Mouse (Mus musculus) ovary, adult 2 months (tissue): ENCODE results near the gene Zfp526. TPM values are rescaled to one million over a fixed set of nuclear protein-coding genes. Genes with fewer than 3 reads are reported as not detected.

Experiments
- polyA plus RNA-seq: library from polyadenylated mRNA; depleted of rRNA; stranded (reverse); fragments of >200 nt; gene quantifications from 2 replicates; pipeline ENCODE4 v1.2.3, GENCODE M21; 2012; rRNA removed

The Zfp526 gene
- 21.8 and 23.1 TPM in 2 replicates for polyA plus RNA-seq

DNA sequence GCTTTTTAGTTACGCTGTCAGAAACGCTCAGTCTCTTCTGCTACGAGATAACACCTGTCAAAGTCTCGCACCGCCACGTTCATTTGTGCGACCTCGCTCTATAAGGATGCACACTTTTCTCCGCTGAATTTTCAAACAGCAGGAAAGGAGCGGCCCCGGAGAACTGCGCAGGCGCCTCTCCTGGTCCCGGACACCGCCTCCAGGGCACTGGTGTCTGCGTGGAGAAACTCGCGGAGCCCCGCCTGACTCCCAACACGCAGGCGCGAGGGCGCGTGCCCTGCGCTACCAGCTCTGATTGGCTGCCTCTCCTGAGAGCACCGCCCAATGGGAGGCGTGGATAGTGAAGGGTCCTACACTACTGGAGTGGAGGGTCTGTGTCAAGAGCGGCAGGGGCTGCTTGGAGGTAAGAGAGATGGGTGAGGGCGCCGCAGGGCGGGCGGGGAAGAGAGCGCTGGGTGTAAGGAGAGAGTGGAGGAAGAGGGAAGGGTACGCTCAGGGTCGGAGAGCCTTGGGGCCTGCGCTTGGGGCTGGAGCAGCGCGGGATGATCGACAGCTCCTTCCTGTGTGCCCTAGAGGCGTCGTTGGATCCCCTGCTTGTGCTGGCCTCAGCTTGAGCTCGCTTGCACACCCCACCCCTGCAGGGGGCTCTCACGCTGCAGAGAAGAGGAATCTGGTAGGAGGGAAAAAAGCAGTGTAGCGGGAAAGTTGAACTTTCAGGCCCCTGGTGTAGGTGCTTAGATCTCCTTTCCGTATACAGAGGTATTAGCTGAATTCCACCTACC is at the start of gene Zfp526:
Gene Zfp526, plus strand, starts transcription at position 324 of the 782 bp plus-strand sequence.

DNA sequence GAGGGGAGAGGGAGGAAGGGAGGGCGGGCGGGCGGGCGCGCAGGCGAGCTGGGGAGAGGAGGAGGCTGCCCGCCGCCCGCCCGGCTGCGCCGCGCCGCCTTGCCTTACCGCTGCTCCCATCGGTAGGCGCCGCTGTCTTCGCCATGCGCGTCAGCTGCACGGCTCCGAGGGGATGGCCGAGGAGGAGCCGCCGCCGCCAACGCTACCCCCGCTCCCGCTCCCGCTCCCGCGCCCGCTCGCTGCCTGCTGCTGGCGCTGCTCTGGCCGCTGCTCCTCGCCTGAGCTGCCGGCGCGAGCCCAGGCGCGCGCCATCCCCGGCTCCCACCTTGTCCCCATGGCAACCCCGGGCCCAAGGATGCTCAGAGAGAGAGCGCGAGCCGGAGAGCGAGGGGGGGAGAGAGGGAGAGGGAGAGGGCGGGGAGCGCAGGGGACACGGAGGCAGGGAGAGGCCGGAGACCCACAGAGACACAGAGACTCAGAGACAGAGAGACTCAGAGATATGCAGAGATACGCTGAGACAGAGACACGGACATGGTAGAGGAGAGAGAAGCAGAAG is 41.5 kb upstream of the Zfp526 start, which contains the start of gene Pou2f2:
Gene Pou2f2, minus strand, starts transcription at position 121 of the 556 bp plus-strand sequence.

DNA sequence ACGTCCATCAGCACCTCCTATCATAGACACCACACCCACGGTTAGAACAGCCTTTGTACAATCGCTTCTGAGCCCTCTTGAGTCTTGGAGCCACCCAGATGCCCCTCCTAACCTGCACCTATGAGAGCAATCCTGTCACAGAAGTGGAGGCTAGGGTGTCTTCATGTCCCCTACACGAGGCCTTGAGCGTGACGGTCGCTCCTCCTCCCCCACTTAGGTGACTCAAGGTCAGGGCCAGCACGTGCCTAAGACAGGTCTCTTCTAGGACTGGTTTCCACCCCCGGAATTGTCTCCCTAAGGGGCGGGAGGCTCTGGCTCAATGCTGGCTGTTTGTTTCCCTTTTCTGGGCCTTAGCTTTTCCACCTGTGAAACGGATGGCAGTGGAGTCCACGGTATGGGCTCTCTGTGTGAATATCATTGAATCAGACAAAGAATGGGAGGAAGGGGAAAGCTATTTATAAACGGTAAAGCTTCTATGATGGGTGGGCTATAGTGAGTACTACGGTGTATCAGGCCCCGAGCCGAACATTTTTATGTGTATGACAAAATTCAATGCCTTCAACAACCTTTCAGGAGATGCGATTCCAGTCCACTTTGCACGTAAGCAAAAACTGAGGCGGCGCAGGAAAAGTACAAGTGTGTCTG is 646 bp upstream of the Zfp526 start, which contains the start of gene Dedd2:
Gene Dedd2, minus strand, starts transcription at position 159 of the 645 bp plus-strand sequence.

DNA sequence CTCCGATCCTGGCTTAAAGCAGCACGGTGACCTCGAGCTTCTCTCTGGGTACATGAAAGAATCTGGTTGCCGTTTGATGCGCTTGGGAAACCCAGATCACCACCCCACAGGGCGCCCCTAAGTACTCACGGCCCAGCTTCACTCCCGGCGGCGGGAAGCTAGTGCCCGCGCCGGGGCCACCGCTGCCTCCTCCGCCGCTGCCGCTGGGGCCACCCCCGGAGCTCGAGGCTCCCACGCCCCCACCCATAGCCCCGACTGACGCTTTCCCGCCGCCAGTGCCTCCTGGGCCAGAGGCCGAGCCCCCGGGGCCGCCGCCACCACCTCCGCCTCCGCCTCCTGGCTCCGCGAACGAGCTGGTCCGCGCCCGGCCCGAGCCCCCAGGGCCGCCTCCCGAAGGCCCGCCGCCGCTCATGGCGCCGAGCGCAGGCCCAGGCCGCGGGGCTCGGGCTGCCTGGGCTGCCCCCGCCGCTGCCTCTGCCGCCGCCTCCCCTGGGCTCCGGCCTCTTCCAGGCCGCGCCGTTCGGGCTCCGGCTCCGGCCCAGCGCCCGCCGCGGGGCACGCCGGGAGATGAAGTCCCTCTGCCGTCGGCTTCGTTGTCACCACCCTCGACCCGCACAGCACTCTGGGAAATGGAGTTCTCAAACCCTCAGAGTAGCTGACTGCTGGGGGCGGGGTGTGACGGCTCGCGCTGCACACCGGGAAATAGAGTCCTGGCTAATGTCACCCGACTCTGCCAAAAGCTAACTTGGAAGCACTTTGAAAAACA is 16.2 kb downstream of the Zfp526 start, which contains the start of gene Gsk3a:
Gene Gsk3a, minus strand, starts transcription at position 603 of the 766 bp plus-strand sequence.

DNA sequence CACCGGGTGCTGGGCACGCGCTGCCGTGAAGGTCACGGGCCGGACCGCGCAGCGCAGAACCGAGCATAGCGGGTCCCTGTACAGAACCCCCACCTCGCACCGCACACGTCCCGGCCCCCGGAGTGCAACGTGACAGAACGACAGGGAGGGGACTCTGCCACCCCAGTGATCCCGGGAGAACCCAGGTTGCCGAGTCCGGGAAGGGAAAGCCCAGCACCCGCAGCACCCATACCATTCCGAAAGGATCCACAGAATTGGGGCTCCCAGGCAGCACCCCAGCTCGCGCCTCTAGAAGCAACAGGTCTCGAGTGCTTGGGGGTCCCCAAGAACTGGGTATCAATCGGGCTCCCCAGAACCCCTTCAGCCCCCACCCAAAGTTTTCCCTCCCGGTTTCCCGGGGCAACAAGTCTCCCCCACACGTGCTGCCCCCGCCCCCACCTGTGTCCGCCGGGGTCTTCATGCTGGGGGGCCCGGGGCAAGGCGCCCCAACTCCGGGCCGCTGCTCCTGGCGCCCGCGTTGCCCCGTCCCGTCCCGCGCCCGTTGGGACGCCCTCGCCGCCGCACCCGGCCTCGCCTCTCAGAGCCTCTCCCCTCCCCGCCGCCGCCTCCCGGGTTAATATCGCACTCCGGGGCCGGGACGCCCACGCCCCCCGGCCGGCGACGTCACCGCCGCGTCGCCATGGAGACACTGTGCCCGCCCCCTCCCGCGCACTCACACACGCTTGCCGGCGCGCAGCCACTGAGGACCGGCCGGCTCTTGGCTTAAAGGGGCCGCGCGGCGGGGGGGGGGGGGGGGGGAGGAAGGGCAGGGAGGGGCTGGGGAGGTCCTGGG is 29.1 kb downstream of the Zfp526 start, which contains the start of gene Erf:
Gene Erf, minus strand, starts transcription at position 621 of the 832 bp plus-strand sequence.

DNA sequence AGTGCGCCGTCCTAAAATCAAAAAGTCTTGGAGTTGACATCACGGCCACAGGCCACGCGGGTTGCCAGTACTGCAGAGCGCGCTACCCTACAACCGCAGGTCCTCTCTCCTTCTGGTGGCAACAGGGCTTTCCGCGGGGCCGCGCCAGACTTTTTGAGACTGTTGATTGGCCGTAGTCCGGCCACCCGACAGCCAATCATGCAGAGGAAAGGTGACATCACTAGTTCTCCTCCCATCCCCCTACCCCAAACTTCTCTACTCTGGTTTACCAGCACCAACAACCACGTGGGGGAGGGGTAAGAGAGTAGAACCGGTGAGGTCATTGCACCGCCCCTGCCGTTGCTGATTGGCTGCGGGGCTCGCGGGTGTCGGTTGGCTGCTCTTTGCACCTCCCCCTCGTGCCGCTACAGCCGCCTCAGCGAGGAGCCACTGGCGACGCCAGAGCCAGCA is 46.1 kb downstream of the Zfp526 start, which contains the start of gene Cic:
Gene Cic, plus strand, starts transcription at position 404 of the 450 bp plus-strand sequence.

Other genes starting within 250 kb of the Zfp526 start
- gene Rabac1, start 248.7 kb upstream of the Zfp526 start, polyA plus RNA-seq: 770 and 891 TPM in 2 replicates
- 18.6 and 25.7 TPM in 2 replicates for gene Atp1a3, start 215.5 kb upstream of the Zfp526 start, polyA plus RNA-seq
- gene Grik5, start 149.1 kb upstream of the Zfp526 start, polyA plus RNA-seq: 94.3 and 103 TPM in 2 replicates
- gene Zfp574, start 148.9 kb upstream of the Zfp526 start, polyA plus RNA-seq: 72.5 and 73.2 TPM in 2 replicates
- 4.0 and 5.4 TPM in 2 replicates for gene Pou2f2, start 41.7 kb upstream of the Zfp526 start, polyA plus RNA-seq
- 34.0 and 36.0 TPM in 2 replicates for gene Dedd2, start 810 bp upstream of the Zfp526 start, polyA plus RNA-seq
- gene Gsk3a, start 16.4 kb downstream of the Zfp526 start, polyA plus RNA-seq: 129 and 159 TPM in 2 replicates
- gene Erf, start 29.3 kb downstream of the Zfp526 start, polyA plus RNA-seq: 60.5 and 69.1 TPM in 2 replicates
- 123 and 151 TPM in 2 replicates for gene Cic, start 46.3 kb downstream of the Zfp526 start, polyA plus RNA-seq
- 154 and 172 TPM in 2 replicates for gene Pafah1b3, start 76.6 kb downstream of the Zfp526 start, polyA plus RNA-seq
- 0.12 and 0.18 TPM in 2 replicates for gene Prr19, start 80.0 kb downstream of the Zfp526 start, polyA plus RNA-seq
- 0.10 and 0.21 TPM in 2 replicates for gene Tmem145, start 84.7 kb downstream of the Zfp526 start, polyA plus RNA-seq
- 113 and 119 TPM in 2 replicates for gene Megf8, start 95.7 kb downstream of the Zfp526 start, polyA plus RNA-seq
- gene Cnfn, start 148.3 kb downstream of the Zfp526 start, polyA plus RNA-seq: 3.7 TPM in 1 of 2 replicates, not detected in the other
- gene Lipe, start 177.3 kb downstream of the Zfp526 start, polyA plus RNA-seq: 105 and 109 TPM in 2 replicates
- 7.7 and 9.4 TPM in 2 replicates for gene Cxcl17, start 191.5 kb downstream of the Zfp526 start, polyA plus RNA-seq